Mouse (Mus musculus) bone marrow, adult 2 months (tissue): ENCODE measurements around the gene Adamtsl5.
A peak's percentile ranks its signal among the peaks of the same experiment; 100 is the strongest.

Experiments
- CTCF ChIP-seq: fragments of 200-500 bp; IDR thresholded peaks from 2 replicates; pipeline ENCODE4 v1.5.1; 2011; ENCODE audit warnings: low read length, control low read depth; ENCODE audit not compliant: control insufficient read depth, insufficient read depth
- POLR2A ChIP-seq: fragments of 200-500 bp; IDR thresholded peaks from 2 replicates; pipeline ENCODE4 v1.6.1; 2011; ENCODE audit warnings: low read depth, mild to moderate bottlenecking, control low read depth, low read length, borderline replicate concordance; ENCODE audit not compliant: control insufficient read depth

- TF ChIP-seq CTCF (no peak), POLR2A (peak; percentile 9; the same call in 1 of the 2 replicates)
These were observed 4.0 kb downstream of the Adamtsl5 start for GRCm38 (mm10) chr10:80344131-80344661.
